Mouse (Mus musculus) stomach, embryonic 16.5 days (tissue): ENCODE data around the gene Mast4. TPM values are rescaled to one million over a fixed set of nuclear protein-coding genes. Genes with fewer than 3 reads are reported as not detected.

Experiments
- ATAC-seq: fragments of 200-750 bp; cut with Nextera tagmentation; 2 replicates; pipeline ENCODE4 v1.8.0; 2017; ENCODE audit warnings: moderate number of reproducible peaks, moderate TSS enrichment; ENCODE audit not compliant: insufficient read depth, low FRiP score
- H3K27ac ChIP-seq: fragments of 300-500 bp; sonication (generic); 2 replicates; pipeline ENCODE4 v1.5.1; 2014; ENCODE audit warnings: low read length
- H3K27me3 ChIP-seq: fragments of 300-500 bp; sonication (generic); 2 replicates; pipeline ENCODE4 v1.6.1; 2014; ENCODE audit warnings: low read length, control low read depth, mixed read lengths; ENCODE audit not compliant: control insufficient read depth, insufficient read depth
- H3K36me3 ChIP-seq: fragments of 300-500 bp; sonication (generic); 2 replicates; pipeline ENCODE4 v1.6.1; 2014; ENCODE audit warnings: low read length; ENCODE audit not compliant: control insufficient read depth, insufficient read depth
- H3K4me1 ChIP-seq: fragments of 300-500 bp; sonication (generic); 2 replicates; pipeline ENCODE4 v1.6.1; 2014; ENCODE audit warnings: low read length, control low read depth, mixed read lengths; ENCODE audit not compliant: control insufficient read depth, insufficient read depth
- H3K4me2 ChIP-seq: fragments of 300-500 bp; sonication (generic); 2 replicates; pipeline ENCODE4 v1.6.1; 2014; ENCODE audit warnings: low read depth, low read length, mixed read lengths
- H3K4me3 ChIP-seq: fragments of 300-500 bp; sonication (generic); replicated peaks from 2 replicates; pipeline ENCODE4 v1.5.1; 2014; ENCODE audit warnings: mild to moderate bottlenecking, low read length
- H3K9ac ChIP-seq: fragments of 300-500 bp; sonication (generic); 2 replicates; pipeline ENCODE4 v1.6.1; 2014; ENCODE audit warnings: low read length
- H3K9me3 ChIP-seq: fragments of 300-500 bp; sonication (generic); replicated peaks from 2 replicates; pipeline ENCODE4 v1.6.1; 2016; ENCODE audit warnings: low read length, control low read depth; ENCODE audit not compliant: control insufficient read depth
- WGBS: fragments of 180-500 bp; shearing (Covaris S2); extraction: QIAGEN DNeasy Blood & Tissue Kit; methylation state at CpG from one replicate; pipeline ENCODE4 v1.1.7; 2014; 5-methylcytosine and 5-hydroxymethylcytosine counted together
- polyA plus RNA-seq: library from polyadenylated mRNA; unstranded; fragments of >200 nt; fragmentation: Nextera tagmentation; extraction: Ambion mirVana; gene quantifications from 2 replicates; pipeline ENCODE4 v1.2.1, GENCODE M21; 2015

Gene Mast4
- polyA plus RNA-seq, 1 experiment from 2014 or later, result 31.0 TPM

DNA sequence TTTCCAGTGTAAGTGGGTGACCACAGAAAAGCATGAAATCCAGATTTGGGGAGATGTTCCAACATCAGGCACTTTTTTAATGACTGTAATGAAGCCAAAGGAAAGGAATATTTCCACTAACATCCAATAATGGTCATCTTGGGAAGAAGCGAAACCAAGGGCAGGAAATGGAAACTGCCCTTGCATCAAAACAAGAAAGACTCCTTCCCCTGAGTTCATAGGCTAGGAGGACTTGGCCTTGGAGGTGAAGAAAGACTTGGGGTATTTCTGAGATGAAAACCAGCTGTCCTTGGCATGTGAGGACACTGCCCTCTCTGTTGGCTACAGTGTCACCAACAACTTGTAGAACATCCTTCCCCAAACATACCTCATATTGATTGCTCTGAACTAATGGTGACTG, 646.2 kb downstream of the Mast4 start:
- H3K4me1 ChIP-seq, result peaks cover 6% of the 10 kb centered on the region; the same call in 1 of the 2 replicates
- H3K9me3 ChIP-seq, result no peaks in the 10 kb centered on the region
- H3K4me3 ChIP-seq, result no peak overlapping the region
- H3K4me2 ChIP-seq, result no peak overlapping the region
- ATAC-seq, result no peak
- H3K27me3 ChIP-seq, result no peaks in the 10 kb centered on the region
- no peak overlapping the region for H3K27ac ChIP-seq
- H3K36me3 ChIP-seq, result no peaks in the 10 kb centered on the region
- WGBS, result 72% methylated on average over 1 of the region's 1 CpGs
- no peak overlapping the region for H3K9ac ChIP-seq

GRCm38 (mm10) chr13:102684890-102685289, 649.4 kb downstream of the Mast4 start:
- 74% methylated on average over 4 of the region's 4 CpGs for WGBS
- ATAC-seq, result no peak

More at GRCm38 (mm10) chr13:102684890-102685289, 649.4 kb downstream of the Mast4 start:
- Histone ChIP-seq H3K4me3 (no peak overlapping the region), H3K36me3 (no peaks in the 10 kb centered on the region), H3K4me2 (no peak overlapping the region), H3K27ac (no peak overlapping the region), H3K4me1 (no peaks in the 10 kb centered on the region), H3K27me3 (no peaks in the 10 kb centered on the region), H3K9ac (no peak overlapping the region), H3K9me3 (no peaks in the 10 kb centered on the region)
